Mouse (Mus musculus): Measurements from ENCODE around the gene Hes7.

DNA sequence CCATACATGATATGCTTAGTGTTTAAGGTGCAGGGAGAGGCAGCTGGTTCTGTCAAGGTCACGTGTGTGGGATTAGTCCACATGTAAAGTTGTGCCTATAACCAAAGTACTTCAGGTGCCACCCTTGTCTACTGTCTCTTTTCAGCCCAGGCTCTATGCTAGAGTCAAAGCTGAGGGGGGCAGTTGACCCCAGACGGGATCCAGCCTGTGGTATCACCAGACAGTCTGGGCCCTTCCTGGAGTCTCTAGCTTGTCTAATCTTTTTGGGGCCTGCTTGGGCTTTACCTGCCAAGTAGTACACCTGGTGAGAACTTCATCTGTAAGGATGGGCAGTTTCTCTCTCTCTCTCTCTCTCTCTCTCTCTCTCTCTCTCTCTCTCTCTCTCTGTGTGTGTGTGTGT, 32.6 kb upstream of the Hes7 start:
- no peak for TF ChIP-seq CTCF (IDR thresholded peaks at IDR 0.05; ENCODE audit: borderline replicate concordance, insufficient read depth, low read length)
- TF ChIP-seq POLR2A (IDR thresholded peaks at IDR 0.05; ENCODE audit: low read depth, low read length), result no peak

All from embryonic fibroblast, embryonic 13.5 days (primary cell).